Mouse (Mus musculus) layer of hippocampus, adult 9-11 months (tissue): ENCODE results near the gene Mindy4.

Source experiments
- DNase-seq: peaks from one replicate; pipeline ENCODE4 v3.0.0; 2022

The Mindy4 gene

DNA sequence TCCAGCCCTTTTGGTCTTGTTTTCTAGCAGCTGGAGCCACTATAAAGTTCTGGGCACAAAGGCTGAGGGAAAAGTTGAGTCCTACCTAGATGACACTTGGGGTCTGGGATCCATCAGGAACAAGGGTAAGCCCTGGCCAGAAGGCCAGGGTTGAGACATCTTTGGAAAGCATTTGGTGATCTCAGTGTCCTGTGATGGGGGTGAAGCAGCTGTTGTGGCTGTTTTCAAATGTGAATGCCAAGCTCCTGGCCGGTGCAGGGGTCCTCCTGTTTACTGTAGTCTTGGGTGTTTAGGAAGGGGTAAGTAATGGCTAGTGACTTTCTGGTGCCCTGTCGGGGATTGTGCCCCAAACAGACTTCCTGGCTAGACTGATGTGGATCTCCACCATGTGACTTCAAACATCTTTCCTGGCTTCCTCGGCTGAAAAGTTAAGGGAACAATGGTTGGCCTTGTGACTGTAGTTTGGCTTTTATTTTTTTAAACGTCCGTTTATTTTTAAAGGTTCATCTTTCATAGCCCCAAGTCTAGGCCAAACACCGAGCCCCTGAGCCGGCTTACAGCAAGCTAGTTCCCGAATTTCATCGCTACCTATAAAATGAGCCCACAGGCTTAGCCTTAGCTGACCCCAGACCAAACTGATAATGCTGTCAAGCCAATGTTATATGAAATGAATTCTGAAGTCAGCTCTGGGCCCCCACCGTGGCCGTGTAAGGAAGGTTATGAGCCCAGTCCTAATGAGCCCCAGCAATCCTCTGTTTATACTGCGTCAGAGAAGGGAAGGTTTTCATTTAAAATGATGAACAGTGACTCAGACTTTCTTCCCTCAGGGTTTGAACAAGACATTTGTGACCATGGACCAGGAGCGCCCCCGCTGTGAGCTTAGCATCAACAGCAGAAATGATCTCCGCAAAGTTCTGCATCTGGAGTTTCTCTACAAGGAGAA is 7.5 kb downstream of the Mindy4 start:
- DNase-seq, result no peak

DNA sequence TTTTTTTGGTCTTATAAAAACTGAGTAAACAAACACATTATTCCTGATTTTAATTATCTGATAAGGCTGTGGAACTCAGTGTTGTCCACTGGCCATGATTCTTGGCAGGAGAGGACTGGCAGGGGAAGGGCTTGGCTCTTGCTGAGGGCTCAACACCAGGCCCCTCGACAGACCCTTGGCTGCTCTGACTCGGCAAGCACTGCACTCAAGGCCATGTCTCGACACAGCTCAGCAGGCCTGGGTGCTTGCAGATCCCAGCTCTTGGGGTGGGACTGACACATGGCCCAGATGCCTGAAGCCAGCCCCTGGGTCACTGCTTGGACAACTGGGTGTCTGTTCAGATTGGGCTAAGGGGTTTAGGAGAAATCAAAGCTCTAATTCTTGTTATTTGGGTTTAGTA is 11.4 kb downstream of the Mindy4 start:
- no peak for DNase-seq

DNA sequence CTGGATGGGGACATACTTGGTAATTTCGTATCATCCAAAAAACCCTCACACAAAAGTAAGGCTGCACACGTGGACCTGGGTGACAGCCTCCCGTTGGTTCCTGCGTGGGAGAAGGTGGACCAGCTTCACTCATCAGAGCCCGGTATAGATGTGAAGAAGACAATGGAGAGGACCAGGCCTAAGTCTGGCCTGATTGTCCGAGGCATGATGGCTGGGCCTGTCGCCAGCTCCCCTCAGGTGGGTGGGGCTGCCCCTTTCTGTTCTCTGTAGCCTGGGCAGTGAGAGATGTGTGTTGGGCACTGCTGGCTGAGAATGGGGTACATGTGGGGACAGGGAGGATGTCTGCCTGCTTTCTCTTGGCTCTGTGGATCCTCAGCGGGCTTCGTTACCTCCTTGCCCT is 15.0 kb downstream of the Mindy4 start:
- no peak for DNase-seq

DNA sequence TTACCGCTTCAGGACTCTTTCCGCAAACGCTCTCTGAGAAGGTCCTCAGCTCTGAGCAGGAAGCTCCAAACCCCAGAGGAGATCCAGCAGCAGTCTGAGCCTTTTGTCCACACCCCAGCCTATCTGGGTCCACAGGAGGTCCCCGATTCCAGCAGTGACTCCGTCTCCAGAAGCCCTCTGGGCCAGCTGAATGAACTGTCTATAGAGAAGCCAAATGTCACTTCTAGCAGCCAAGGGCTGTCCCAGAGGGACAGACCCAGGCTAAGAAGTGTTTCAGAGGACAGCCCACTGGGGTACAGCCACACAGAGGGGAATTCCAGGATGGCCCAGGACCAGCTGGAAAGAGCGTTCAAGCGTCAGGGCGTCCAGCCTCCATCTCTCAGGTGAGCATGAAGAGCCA is 20.8 kb downstream of the Mindy4 start:
- DNase-seq, result no peak

DNA sequence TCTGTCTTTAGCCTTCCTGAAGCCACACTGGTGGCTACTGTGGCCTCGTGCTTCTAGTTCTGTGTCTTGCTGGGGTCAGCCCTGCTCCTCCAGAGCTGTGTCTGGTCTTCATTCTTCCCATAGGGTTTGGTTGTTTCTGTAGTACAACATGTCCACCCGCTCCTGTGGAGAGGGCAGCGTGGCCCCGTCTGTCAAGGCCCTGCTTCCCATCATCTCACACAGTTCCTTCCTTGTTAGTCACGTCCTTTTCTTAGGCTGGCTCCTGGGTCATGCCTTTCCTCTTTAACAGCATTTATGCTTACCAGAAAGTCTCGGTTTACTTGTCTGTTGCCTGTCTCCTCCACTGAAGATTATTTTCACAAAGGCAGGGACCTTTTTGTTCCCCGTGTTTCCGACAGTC is 26.9 kb downstream of the Mindy4 start:
- no peak for DNase-seq

DNA sequence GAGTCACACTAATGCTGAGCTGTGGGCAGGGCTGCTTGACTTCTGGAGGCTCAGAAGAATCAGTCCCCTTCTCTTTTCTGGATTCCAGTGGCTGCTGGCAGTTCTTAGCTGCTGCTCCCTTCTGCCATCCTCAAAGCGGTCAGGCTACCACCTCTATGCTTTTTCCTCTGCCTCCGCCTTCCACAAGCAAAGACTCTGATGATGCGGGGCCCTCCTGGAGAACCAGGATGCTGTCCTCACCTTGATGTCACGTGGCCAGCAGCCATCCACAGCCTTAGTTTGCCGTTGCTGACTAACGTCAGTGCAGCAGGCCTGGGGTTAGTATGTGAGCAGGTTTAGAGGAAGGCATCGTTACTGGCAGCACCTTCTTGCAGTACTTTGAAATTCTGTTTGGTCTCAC is 28.9 kb downstream of the Mindy4 start:
- DNase-seq, result no peak

DNA sequence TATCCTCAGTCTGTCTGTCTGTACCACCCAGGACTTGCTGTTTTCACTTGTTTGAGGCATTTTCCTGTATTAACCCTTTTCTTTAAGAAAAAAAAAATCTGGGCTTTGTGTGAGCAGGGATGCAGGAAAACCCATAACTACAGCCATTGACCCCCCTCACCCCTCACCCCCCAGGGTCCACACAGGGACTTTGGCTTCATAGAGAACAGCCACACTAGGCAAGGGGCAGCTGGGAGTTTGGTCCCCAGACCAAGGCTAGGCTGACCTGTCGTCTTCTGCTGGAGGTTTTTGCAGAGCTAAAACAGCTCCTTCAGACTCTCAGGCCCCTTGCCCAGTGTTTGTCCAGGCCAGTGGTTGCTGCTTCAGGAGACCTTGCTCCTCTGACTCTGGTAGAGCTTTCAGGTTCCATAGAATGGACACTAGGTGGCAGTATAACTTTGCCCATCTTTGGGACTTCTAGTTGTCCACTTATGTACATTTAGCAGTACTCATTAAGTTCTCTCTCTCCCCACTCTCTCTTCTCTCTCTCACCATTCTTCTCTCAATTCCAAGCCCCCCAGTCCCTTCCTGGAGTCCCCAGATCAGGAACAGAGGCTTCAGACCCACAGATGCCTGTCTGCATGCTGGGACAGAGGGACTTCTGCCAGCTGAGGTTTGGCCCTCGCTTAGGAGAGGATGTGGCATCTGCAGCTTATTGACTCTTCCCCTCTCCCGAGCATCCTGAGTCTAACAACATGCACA is 29.5 kb downstream of the Mindy4 start:
- no peak for DNase-seq

DNA sequence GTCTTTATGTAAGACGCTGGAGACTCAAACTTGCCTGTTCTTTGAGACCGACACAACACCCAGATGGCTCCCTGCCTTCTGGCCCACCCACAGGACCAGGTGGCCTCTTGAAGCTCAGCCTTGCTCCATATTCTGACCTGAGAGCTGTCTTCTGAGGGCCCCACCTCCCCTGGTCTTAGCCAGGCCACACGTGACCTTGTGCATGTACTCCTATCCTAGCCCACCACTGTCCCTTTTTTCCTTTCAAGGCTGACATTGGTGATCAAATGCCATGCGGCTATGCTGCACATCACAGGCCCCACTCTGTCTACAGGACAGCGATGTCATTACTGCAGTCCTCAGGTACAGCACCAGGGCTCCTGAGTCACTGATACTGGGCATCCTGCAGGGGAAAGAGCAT is 30.1 kb downstream of the Mindy4 start:
- DNase-seq, result no peak

DNA sequence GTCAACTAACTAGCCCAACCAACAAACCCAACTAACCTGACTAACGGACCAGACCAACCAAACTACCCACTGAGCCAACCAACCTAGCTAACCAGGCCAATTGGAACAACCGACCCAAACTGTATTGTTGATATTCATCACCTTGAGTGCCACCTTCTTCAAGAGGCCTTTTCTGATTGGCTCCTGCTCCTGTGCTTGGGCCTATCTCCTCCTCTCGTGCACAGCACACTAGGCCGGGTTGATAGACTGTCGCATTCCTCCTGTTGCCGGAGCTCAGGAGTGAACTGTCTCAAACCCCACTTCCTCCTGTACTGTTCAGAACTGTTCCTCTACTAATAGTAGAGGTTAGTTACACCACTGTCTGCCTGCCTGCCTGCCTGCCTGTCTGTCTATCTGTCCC is 31.5 kb downstream of the Mindy4 start:
- no peak for DNase-seq

DNA sequence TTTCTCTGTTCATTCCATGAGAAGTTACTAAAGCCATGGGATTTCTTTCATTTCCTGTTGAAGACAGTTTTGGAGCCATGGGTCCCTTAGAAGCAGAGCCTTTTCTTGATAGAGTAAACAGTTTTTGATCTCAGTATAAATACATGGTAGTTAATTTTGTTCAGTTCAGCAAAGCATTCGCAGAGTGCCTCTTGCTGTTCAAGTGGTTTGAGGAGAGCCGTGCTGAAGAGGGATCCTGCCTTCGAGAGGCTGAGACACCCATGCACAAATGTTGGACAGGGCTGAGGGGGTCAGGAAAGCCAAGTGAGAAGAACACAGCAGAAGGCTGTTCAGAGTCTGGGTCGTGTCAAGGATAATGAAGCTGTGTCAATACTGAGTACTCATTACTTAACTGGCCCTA is 32.5 kb downstream of the Mindy4 start:
- DNase-seq, result no peak

DNA sequence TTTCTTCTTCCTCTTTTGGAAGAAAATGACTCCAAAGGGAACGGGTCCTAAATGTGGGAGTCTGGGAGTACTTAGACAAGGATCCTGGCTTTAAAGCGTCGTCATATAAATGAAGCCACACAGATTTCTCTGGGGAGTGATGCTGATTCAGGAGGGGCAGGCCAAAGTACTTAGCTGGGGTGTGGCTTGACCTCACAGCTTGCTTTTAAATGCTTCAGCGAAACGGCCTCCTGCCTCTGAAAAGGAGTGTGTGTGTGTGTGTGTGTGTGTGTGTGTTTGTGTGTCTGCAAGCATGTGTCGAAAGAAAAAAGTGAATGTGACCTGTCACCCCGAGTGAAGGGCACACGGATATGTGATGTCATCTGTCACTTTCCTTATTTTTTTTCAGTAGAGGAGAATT is 36.7 kb downstream of the Mindy4 start:
- no peak for DNase-seq

DNA sequence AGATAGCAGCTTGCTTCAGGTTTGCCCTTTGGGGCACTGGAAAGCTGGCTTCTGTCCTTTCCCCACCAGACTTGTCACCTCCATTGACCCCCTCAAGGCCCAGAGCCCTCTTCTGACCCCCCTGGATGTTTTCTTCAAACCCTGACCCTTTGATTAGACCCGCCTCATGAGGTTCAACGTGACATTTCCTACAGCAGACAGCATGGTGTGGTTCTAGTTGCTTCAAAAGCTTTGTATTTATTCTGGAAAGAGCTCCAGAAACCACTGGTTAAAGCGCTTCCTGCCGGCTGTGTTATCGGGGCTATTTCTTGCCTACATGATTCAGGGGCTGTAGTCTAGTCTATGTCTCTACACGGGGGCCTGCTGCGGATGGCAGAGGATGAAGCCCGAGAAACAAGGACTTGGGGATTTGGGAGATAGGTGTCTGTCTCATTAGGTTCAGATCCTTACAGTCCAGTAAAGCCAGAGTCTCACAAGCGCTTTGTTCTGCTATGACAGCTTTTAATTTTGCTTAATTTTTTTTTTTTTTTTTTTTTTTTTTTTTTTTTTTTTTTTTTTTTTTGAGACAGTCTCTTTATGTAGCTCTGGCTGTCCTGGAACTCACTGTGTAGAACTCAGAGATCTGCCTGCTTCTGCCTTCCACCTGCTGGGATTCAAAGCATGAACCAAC is 37.5 kb downstream of the Mindy4 start:
- DNase-seq, result no peak

DNA sequence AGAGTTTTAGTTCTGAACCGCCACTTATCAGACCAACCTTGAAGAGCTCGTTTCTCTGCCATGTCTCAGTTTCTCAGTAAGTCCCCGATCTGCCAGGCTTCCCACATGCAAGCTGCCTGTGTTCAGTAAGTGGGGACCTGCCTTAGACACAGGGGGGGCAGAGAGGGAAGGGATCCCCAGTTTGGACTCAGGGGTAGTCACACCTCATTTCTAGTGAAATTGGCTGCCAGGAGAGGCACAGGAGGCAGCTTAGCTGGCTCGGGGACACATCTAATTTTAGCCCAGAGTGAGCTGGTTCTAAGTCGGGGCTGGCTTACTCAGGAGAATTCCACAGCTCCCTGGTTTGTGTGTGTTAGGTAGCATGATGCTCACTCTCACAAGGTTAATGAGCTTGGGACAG is 38.3 kb downstream of the Mindy4 start:
- peak; percentile 41 for DNase-seq

DNA sequence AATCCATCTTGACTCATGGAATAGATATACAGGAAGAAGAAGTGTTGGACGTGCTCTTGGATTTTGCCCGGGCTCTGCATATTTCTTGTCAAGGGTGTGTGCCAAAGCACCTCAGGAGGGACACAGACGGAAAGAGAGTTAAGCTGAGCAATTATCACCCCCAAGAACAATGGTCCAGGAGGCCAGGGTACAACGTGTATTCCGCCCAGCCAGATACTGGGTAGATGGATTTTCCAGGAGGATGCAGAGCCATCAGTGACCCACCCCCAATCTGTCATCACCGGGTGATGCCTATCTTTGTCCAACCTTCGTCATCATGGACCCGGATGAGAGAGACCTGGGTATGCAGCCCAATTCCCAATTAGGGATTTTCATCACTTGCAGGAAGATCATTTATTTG is 42.5 kb downstream of the Mindy4 start:
- no peak for DNase-seq

DNA sequence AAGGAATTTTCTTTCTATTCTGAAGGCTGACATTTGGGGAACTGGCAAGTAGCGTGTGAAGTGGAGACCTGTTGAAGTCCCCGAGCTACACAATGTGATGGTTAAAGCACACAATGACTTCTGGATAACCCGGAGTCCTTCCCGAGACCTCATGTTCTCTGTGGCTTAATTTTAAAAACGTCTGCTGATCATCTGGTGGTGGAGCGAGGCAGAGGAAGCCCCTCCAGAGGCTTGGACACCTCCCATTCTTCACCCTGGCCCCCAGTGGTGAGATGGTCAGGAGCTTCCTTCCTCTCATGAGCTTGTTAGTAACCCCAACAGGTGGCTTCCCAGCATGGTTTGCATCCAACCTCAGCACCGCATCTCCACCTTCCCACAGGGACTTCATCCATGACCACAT is 43.3 kb downstream of the Mindy4 start:
- DNase-seq, result no peak

DNA sequence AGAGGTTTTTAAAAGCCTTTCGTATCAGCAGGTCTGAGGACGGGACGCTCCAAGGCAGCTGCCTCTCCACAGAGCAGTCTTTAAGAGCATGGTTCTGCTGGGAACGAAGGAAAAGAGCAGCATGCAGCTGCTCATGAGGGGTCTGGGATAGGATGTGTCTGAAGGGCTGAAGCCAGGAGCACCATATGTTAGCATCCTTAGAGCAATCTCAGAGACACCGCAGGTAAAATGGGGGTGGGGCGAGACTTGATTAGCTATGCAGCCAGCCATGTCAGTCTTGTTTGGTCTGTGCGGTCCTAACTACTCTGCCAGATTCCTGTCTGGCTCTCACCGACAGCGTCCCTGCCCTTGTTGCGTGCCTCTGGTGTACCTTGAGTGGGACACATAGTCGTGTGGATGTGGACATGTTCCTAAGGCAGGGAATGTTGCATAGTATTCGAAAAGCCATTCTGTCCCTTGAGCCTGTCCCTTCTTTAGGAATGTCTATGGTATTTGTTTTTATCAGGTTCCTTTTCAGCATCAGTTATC is 43.8 kb downstream of the Mindy4 start:
- no peak for DNase-seq

DNA sequence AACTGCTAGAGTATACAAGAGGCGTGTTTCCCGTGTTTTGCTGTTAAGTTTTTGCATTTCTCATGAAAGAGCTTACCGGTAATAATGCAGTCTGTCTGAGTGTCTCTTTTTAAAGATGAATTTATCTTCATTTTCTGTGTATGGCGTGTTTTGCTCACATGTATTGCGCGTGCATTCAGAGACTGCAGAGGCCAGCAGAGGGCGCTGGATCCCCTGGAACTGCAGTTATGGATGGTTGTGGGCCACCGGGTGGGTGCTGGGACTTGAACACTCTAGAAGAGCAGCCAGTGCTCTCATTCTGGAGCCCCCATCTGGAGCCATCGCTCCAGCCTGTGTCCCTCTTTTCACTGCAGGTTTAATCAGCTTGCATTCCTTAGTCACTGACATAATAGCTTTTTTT is 46.1 kb downstream of the Mindy4 start:
- no peak for DNase-seq

DNA sequence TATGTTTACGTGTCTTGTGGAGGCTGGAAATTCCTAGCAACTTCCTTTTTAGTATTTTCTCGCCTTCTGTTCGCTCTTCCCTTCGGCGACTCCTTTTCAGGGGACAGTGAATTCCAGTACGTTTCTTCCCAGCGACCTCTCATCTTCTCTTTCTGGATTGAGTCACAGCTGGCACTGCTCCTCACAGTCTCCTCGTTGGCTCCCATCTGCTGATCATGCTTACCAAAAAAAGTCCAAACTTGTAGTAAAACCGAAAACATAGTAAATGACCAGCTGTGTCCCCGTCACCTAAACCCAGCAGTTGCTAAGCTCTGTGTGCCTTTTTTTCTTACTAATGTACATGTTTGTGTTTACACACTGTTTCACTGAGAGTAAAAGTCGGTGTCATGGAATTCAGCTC is 47.6 kb downstream of the Mindy4 start:
- no peak for DNase-seq

DNA sequence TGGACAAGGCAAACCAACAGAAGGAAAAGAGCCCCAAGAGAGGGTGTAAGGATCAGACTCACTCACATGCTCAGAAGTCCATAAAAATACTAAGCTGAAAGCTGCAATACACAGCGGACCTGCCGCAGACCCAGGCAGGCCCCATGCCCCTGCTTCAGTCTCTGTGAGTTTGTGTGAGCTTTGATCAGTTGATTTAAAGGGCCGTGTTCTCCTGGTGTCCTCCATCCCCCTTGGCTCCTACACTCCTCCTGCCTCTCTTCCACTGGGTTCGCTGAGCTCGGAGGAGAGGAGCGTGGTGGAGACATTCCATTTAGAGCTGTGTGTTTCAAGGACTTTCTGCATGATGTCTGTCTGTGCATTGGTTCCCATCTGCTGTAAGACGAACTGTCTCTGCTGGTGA is 48.4 kb downstream of the Mindy4 start:
- DNase-seq, result no peak

DNA sequence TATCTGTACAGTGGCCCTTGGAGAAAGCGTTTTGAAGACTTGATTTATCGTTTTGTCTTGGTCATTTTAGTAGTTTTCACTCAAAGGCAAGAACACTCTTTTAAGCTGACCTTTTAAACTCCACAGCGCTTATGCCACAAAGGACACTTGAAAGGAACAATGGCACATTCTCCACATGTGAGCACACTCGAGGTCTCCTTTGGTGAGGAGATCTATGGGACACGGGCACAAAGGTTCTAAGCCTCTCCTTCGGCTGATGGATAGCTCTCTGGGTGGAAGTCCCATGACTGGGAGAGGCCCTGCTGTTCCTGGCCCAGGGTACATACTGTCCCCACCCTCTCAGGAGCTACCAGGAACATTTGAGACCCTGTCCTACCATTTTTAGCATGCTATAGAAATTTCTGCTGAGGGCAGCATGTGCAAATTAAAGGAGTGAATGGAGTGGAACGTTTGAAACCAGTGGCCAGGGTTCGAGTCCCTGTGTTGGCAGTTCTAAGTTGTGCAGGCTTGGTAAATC is 49.6 kb downstream of the Mindy4 start:
- DNase-seq, result no peak

DNA sequence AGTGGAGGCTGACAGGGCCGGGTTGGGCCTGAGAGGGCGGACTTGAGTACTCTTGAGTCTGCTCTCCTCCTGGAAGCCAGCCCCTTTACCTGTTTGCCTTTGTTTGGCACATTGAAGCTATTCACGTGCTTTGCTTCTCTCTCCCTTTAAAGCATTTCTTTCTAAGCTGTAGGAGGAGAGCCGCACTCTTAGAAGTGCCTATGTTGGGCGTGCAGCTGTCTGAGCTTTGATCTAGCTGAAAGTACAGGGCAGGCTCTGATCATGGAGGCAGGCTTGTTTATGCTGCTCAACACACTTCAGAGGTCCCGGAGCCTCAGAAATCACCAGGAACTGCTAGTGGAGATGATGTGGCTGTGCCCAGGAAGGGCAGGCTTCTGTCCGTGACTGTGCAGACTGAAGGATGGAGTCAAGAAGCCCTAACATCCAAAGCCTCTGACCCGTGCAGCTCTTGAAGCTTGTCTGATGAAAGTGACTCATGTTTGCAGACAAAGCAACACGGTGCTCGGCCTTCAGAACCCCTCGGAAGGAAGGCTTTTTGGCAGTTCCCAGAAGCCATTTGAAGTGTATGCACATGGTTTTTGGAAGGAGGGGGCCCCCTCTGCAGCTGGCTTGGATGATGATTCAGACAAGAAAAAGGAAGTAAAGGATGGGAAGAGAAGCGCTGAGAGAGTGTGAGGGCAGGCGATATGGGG is 53.5 kb downstream of the Mindy4 start:
- no peak for DNase-seq

DNA sequence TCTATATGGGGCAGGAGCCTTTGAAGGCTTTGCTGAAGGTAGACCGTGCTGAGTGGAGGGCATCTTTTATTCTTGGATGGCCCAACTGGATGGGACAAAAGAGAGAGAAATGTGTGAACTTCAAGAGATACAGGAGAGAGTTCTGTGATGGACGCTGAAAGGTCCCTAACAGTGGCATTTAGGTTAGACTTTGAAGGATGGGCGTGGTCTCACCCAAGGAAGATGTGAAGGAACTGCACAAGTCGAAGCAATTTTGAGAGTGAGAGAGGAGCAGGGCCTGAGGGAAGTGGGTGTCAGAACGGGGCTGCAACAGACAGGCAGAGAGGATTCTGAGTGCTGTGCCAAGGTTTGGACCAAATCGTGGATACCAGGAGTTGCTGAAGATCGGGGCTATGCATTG is 54.1 kb downstream of the Mindy4 start:
- DNase-seq, result no peak
